Mouse (Mus musculus) cerebellum, adult 2 months (tissue): ENCODE measurements around the gene Tspan12. TPM values are rescaled to one million over a fixed set of nuclear protein-coding genes. Genes with fewer than 3 reads are reported as not detected.
A peak's percentile ranks its signal among the peaks of the same experiment; 100 is the strongest.

Experiments
- DNase-seq, 2 experiments: peaks; one replicate each; pipeline ENCODE4 v3.0.0; 2021
- H3K27ac ChIP-seq: fragments of 200-500 bp; 2 replicates; pipeline ENCODE4 v1.5.1; 2012; ENCODE audit warnings: low read length, control low read depth, inconsistent platforms; ENCODE audit not compliant: insufficient read depth
- H3K27me3 ChIP-seq: fragments of 200-500 bp; 2 replicates; pipeline ENCODE4 v1.6.1; 2012; ENCODE audit warnings: inconsistent platforms, mild to moderate bottlenecking, low read length, moderate library complexity; ENCODE audit not compliant: control insufficient read depth, insufficient read depth
- H3K4me1 ChIP-seq: fragments of 200-500 bp; 2 replicates; pipeline ENCODE4 v1.6.1; 2011; ENCODE audit warnings: low read length; ENCODE audit not compliant: control insufficient read depth, insufficient read depth
- H3K4me3 ChIP-seq: fragments of 200-500 bp; replicated peaks from 2 replicates; pipeline ENCODE3; 2011; ENCODE audit warnings: mild to moderate bottlenecking, low read depth, low read length, control low read depth; ENCODE audit not compliant: insufficient read depth
- CTCF ChIP-seq: fragments of 200-500 bp; IDR thresholded peaks from 2 replicates; pipeline ENCODE4 v1.5.1; 2011; ENCODE audit warnings: low read depth, mild to moderate bottlenecking, control low read depth, low read length, moderate library complexity, borderline replicate concordance; ENCODE audit not compliant: insufficient read depth
- POLR2A ChIP-seq: fragments of 200-500 bp; IDR thresholded peaks from 2 replicates; pipeline ENCODE4 v1.6.1; 2011; ENCODE audit warnings: low read length, control low read depth, borderline replicate concordance; ENCODE audit not compliant: insufficient read depth
- WGBS: fragments of 180-500 bp; shearing (Covaris S2); methylation state at CpG from one replicate; pipeline ENCODE4 v1.1.7; 2018; 5-methylcytosine and 5-hydroxymethylcytosine counted together
- polyA plus RNA-seq: library from polyadenylated mRNA; depleted of rRNA; stranded (reverse); fragments of >200 nt; gene quantifications from 2 replicates; pipeline ENCODE4 v1.2.3, GENCODE M21; 2012

Gene Tspan12
- polyA plus RNA-seq, 1 experiment, result 17.8 TPM

GRCm38 (mm10) chr6:21787757-21788156 is 64.6 kb downstream of the Tspan12 start:
- DNase-seq, result no peak
- Histone ChIP-seq H3K27me3 (no peaks in the 10 kb centered on the region), H3K27ac (no peak overlapping the region), H3K4me1 (no peaks in the 10 kb centered on the region), H3K4me3 (no peak overlapping the region)
- TF ChIP-seq CTCF (no peak), POLR2A (no peak)
- 54% methylated on average over 11 of the region's 11 CpGs for WGBS

GRCm38 (mm10) chr6:21787274-21787673 is 65.0 kb downstream of the Tspan12 start:
- DNase-seq, result no peak
- TF ChIP-seq CTCF (no peak), POLR2A (no peak)
- H3K27me3 ChIP-seq, result no peaks in the 10 kb centered on the region
- no peaks in the 10 kb centered on the region for H3K4me1 ChIP-seq
- whole genome bisulfite sequencing, result 66% methylated on average over 6 of the region's 6 CpGs
- H3K4me3 ChIP-seq, result no peak overlapping the region
- H3K27ac ChIP-seq, result no peak overlapping the region

- H3K27ac ChIP-seq, result no peak overlapping the region
- 79% methylated on average over 7 of the region's 7 CpGs for WGBS
- no peaks in the 10 kb centered on the region for H3K4me1 ChIP-seq
- TF ChIP-seq CTCF, result no peak
- no peak for TF ChIP-seq POLR2A
- H3K4me3 ChIP-seq, result no peak overlapping the region
- H3K27me3 ChIP-seq, result no peaks in the 10 kb centered on the region
- DNase-seq, result no peak
These were observed 78.0 kb downstream of the Tspan12 start for GRCm38 (mm10) chr6:21774213-21774916.

- Histone ChIP-seq H3K27ac (no peak overlapping the region), H3K4me3 (no peak overlapping the region), H3K27me3 (no peaks in the 10 kb centered on the region), H3K4me1 (no peaks in the 10 kb centered on the region)
- 98% methylated on average over 1 of the region's 1 CpGs for WGBS
- no peak for TF ChIP-seq POLR2A
- TF ChIP-seq CTCF, result no peak
- DNase-seq, result no peak
These were observed 82.9 kb downstream of the Tspan12 start for GRCm38 (mm10) chr6:21769447-21769809.

- Histone ChIP-seq H3K4me1 (no peaks in the 10 kb centered on the region), H3K27ac (no peak overlapping the region), H3K4me3 (no peak overlapping the region), H3K27me3 (no peaks in the 10 kb centered on the region)
- no peak for TF ChIP-seq CTCF
- no peak for DNase-seq
- WGBS, result 83% methylated on average over 9 of the region's 9 CpGs
These were observed 83.4 kb downstream of the Tspan12 start for GRCm38 (mm10) chr6:21768745-21769446.

DNA sequence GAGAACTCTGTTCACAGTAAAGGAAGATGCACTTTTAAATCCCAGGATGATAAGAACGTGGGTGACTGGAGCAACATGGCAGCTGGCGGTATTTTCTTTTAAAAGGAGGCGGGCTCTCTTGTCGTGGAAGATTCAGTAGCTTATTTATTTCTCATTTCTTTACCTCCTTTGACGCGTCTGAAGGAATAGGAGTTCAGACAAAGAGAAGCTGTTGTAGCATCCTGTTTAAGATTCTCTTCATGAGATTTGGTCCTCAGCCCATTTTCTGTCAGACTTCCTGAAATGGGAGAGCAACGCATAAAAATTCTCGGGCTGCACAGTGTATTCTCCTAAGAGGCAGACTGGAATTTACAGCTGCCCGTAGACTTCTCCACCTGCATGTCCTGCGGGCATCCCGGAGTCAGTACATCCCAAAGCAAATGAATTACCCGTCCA is 84.5 kb downstream of the Tspan12 start:
- Histone ChIP-seq H3K27ac (no peak overlapping the region), H3K4me1 (no peaks in the 10 kb centered on the region), H3K27me3 (no peaks in the 10 kb centered on the region), H3K4me3 (no peak overlapping the region)
- DNase-seq, result peak in 1 of 2 experiments; percentile 6
- WGBS, result 24% methylated on average over 12 of the region's 12 CpGs
- no peak for TF ChIP-seq POLR2A
- TF ChIP-seq CTCF, result no peak

GRCm38 (mm10) chr6:21747536-21747935 is 104.8 kb downstream of the Tspan12 start:
- TF ChIP-seq CTCF (no peak), POLR2A (no peak)
- H3K4me3 ChIP-seq, result no peak overlapping the region
- H3K27ac ChIP-seq, result no peak overlapping the region
- no peaks in the 10 kb centered on the region for H3K4me1 ChIP-seq
- WGBS, result 67% methylated on average over 1 of the region's 1 CpGs
- no peak for DNase-seq
- no peaks in the 10 kb centered on the region for H3K27me3 ChIP-seq

DNA sequence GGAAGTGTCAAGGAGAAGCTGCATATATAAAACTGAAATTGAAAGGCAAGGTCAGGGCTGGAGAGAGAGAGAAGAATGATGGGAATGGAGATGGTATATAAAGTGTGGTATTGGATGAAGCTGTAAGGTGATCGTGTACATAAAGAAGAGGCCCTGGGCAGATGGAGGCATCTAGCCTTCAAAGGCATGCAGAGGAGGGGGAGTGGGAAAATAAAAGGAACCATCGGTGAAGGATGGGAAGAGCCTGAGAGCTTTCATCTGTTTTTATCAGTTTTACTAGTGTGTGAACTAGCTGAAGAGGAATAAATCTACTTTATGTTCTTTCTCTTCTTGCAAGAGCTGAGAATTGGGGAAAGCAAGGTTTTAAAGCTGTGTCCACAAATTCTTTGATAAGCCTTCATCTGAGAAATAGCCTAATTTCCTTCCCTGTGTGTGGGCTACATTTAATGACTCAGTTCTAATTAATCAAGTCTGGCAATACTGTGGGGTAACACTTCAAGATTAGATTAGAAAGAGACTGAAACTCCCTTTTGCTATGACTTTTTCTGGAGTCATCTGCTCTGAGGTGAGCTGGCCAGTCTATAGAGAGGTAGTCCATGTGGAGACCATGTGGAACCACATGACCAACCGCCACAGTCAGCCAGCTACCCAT is 107.6 kb downstream of the Tspan12 start:
- no peak overlapping the region for H3K4me3 ChIP-seq
- DNase-seq, result no peak
- H3K27me3 ChIP-seq, result no peaks in the 10 kb centered on the region
- H3K4me1 ChIP-seq, result no peaks in the 10 kb centered on the region
- no peak for TF ChIP-seq CTCF
- TF ChIP-seq POLR2A, result no peak
- H3K27ac ChIP-seq, result no peak overlapping the region
- WGBS, result 91% methylated on average over 3 of the region's 3 CpGs
